Mouse (Mus musculus) kidney, adult 11 months (tissue): ENCODE results near the gene Nkx1-1.

Source experiments
- DNase-seq: peaks from one replicate; pipeline ENCODE4 v3.0.0; 2022

The Nkx1-1 gene

DNA sequence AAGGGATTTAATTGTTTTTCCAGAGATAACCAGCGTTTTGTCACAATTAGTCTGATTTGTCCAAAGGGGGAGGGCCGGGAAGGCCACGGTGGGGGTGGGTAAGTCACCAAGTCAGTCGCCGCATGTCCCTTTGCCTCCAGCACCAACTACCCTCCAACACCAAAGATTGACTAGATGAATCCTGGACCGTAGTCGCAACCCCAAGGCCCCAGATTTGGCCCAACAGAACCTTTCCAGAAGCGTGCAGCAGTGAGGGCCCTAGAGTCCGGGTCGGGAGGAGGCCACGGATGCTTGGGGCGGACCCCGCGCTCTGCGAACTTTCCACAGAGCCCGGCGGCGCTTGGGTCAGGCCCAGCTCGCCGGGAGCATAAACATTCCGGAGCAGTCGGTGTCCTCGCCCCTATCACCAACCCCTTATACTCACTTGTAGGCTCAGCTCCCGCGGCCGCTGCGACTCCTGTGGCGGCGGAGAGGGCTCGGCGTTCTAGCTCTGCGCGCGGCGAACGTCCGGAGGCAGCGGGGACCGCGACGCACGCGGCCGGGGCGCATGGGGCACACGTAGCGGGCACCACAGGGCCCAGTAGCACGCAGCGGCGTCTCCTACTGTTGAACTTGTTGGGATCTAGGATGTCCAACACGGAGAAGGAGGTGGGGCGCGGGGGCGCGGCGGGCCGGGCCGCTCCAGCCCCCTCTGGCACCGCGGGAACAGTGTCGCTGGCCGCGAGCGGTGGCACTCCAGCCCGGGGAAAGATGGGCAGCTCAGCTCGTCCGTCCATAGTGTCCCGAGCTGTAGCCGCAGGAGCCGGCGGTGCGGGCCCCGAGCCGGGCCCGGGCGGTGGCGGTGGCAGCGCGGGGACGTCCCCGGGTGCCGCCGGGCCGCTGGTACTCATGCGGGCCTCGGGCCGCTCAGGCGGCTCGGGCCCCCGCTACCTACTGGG lies at the start of gene Nkx1-1:
Nkx1-1 (minus strand) TSS at position 776 of the 938 bp plus-strand sequence.
- DNase-seq, result no peak

DNA sequence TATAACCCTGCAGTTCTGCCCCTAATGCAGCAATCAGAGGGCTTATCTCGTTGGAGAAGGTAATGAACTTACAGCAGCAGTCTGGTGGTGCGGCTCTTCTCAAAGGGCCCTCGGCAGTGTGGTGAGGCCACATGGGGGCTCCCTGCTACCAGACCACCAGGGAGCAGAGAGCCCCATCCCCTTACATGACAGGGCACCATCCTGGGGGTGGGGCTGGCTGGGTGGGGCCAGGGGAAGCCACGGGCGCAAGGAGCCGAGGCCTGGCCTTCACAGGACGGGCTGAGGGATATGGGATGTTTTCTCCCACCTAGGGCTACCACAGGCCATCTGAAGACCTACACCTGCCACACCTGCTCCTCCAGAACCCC lies 47.5 kb upstream of the Nkx1-1 start:
- no peak for DNase-seq

DNA sequence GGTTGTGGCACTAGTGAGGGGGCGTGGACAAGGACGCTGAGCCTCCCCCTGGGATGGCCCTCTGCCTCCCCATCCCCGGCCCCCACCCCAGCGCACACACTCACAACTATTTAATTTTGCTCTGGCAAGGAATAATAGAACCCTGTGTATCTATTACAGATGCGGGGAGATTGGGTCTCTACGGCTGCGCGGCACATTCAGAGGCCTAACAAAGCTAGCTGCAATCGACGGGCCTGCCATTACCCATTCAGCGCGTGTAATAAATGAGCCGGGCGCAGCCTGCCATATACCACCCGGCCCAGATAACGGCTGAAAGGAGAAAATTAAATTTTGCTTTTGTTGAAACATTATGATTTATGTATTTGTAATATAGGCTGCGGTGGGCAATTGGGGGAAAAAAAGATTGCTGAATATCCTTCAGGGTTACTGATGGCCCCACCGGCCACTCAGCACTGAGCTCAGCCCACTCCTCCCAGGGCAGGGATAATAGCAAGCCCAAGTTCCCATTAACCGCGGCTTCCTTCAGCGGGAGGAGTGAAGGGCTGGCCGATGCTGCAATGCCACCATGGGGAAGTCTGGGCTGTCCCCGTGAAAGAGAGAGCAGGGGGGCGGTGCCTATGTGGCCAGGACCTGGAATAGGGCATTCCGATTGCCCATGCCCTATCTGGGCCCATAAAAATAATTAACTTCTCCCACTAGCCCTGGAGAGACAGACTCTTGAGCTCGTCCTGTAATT lies 47.0 kb upstream of the Nkx1-1 start:
- DNase-seq, result no peak

DNA sequence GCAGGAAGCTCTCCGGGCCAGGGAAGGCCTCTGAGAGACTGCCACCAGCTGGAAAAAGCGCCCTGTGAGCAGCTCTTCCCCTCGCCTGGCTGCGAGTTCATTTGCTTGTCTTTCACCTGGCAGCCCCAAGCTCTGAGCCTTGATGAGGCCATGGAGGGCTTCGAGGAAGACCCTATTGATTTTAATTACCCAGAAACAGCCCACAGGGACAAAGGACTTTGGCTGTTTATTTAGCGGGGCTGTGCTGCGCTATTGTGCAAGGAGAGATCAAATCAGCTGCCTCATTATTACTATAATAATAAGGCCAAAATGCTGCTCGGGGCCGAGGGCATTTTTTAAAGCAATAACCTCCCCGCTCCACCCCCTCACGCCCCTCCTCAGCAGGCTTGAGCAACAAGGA lies 31.7 kb upstream of the Nkx1-1 start:
- no peak for DNase-seq

DNA sequence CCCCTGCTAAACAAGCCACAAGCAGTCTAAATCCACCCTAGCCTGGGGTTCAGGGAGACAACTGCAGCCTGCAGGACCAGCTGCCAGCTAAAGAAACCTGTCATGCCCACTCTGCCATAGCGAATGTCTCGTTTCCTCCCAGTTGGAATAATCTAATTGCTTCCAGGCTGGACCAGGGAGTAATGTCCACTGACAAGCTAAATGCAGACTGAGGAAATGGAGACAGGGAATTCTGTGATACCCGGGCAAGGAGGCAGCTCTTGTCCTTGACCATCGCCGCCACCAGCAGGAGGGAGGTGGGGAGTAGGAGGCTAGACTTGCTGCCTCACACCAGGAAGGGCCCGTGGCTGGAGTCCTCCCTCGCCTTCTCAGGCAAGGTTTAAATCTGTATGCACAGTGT lies 30.6 kb upstream of the Nkx1-1 start:
- DNase-seq, result no peak

DNA sequence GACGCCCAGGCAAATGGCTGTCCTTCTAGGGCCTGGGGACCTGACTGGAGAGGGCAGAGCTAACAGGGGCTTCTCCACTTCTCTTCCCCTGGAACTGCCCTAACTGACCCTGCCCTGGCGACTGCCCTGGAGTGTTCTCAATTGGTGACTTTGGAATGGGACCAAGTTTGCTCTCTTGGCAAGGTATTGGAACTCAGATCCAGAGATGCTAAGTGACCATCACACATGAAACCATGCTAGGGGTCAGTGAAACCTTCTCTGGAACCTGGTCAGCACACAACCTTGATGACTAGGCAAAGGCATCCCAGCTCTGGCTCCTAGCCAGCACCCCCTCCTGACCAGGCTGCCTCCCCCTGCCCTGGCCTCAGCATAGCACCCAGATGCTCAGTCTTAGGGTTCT lies 25.3 kb upstream of the Nkx1-1 start:
- no peak for DNase-seq

DNA sequence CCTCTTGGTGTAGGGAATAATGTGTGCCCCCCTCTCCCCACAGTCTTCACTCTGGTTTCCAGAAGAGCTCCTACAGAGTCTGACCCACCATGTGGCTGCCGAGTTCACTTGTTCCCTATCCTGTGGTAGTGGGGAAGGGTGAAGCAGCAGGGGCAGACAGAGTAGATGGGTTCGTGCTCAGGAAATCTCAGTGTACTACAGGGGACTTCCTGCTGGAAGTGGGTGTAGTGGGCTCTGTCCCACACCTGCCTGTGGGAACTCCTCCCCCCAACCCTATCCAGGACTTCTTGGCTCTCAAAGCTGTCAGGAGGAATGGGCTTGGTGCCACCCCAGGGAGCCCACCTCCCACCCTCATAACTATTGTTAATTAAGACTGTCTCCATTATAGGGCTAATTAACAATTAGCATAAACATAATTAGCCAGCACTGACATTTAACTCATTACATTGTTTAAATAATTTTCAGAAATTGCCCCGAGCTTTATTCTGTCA lies 24.4 kb upstream of the Nkx1-1 start:
- DNase-seq, result no peak

DNA sequence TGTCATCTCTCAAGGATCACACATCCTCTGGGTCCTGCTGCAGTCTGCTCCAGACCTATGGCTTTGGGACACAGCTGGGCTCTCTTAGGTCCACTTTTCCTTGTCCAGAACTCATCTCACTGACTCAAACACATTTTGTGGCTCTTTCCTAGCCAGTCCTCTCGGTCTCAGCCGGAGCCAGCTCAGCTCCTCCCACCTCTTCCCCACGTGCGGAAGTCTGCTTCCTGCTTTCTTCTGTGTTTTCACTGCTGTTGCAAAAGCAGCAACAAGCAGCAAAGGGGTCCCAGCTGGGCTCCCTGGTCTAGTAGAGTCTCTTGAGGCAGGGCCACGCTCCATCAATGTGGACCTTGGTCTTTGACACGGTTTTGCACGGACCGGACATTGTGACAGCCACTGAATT lies 22.0 kb upstream of the Nkx1-1 start:
- DNase-seq, result no peak

DNA sequence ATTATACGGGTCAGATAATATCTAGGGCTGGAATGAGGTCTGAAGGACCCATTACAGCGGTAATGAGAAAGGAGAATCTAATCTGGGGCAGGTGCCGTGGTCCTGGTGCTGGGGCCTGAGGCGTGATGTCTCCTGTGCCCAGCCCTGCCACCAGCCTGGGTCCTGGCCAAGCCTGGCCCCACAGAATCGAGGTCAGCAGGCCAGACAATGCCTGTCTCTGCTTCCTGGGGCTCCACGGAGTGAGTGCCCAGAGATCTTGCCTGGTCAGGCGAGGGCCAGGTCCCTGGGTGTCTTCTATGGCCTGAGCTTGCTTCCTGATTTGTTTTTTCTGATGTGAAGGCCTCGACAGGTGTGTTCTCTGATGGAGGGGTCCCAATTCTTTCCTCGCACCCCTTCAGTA lies 10.0 kb upstream of the Nkx1-1 start:
- no peak for DNase-seq

DNA sequence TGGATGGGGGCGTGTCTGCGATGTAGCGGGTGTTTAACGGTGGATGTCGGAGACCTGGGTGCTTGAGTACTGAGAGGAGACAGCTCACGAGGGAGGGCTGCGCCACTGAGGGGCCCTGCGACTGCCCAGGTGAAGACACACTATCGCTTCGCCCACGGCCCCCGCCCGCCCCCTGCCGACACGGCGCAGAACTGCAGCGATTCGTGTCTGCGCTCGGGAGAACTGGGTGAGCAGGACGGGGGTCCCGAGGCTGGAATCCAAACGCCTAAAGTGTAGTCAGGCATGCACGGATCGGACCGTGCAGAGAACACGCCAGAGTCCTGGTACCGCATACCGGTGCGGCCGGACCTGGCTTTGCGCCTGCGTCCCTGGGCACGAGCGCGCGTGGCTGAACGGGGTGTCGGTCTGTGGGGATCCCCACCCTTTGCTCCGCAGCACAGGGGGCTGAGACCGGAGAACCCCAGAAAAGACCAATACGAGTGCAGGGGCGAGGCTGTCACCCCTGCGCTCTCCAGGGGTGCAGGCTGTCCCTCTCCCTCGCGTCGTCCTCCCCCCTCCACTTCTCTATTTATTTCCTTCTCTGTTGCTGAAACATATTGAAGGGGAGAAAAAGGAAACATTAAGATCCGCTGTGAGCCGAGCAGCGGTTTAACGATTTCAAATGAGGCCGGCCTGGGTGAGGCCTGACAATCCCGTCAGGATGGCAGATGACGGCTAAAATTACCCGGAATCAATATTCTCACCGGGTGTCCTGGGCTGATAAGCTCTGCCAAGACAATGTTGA lies 9.3 kb upstream of the Nkx1-1 start:
- no peak for DNase-seq

DNA sequence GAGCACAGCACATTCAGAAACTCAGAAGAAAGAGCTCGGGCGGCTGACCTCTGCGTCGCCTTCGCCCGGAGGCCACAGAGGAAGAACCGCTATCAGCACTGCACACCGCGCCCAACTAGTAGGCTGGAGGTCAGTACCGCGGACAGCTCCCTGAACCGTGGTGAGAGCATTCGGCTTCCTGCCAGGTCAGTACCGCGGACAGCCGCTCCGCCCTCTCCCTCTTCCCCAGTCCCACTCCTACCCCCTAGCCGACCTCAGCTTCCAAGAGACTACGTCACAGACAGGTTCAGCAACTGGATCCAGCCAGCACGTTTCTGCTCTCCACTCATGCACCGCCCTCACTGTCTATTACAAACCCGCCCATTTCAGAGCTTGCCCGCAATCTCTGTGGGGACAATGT lies 4.4 kb upstream of the Nkx1-1 start:
- DNase-seq, result peak; percentile 80

DNA sequence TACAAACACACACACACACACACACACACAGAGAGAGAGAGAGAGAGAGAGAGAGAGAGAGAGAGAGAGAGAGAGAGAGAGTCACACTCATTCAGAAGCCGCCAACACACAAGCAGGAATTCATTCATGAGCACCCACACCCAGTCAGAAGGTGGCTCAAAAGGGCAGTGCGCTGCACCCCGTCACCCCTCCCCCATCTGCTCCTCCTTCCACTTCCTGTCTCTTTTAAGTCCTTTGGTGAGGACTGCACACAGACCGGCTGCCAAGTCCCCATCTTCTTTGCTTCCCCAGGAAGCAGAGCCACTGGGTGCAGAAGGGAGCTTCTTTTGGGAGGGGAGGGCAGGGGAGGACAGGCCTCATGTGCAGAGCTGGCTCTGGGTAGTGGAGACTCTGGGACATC lies 2.2 kb upstream of the Nkx1-1 start:
- no peak for DNase-seq

DNA sequence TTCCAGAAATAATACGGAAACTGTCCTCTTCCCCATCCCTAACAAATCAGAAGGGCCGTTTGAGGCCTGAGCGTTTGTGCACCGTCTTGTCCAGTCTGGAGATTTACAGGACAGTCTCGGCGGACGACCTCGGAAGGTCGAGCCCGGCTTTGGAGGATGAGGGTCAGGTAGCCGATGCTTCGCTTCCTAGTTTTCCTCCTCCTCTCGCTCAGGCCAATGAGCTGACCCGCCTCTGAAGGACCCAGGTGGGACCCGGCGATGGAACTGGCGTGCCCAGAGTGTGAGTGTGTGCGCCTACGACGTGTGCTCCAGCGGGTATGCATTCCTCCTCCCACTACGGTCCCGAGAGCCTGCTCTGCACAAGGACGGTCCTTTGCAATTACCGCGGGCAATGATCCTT lies 1.4 kb upstream of the Nkx1-1 start:
- no peak for DNase-seq

DNA sequence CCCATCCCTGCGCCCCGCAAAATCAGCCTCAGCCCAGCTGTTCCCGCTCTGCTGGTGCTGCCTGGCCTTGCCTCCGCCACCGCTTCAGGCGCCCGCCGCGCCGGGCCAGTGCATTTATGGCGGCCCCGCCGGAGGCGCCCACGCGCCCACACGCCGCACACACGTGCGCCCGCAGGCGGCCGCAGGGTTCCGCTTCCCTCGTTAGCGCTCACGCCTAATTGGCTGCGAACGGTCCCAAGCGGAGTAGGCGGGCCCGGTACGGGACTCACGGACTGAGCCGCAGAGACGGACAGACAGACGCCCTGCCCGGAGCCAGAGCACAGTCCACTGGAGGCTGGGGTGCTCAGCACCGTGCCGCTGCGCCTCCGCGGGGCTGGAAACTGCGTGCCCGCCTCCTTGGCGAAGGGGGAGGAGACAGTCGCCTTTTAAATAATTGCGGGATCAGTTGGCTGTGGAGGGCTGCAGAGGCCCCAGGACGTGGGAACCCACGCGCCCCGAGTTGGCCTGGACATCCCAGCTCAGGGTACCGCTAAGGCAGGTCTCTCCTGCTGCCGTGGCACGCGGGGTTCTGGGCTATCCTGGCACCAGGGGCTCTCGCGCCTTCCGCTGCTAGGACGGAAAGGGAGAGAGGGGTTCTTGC lies 485 bp upstream of the Nkx1-1 start:
- DNase-seq, result no peak

DNA sequence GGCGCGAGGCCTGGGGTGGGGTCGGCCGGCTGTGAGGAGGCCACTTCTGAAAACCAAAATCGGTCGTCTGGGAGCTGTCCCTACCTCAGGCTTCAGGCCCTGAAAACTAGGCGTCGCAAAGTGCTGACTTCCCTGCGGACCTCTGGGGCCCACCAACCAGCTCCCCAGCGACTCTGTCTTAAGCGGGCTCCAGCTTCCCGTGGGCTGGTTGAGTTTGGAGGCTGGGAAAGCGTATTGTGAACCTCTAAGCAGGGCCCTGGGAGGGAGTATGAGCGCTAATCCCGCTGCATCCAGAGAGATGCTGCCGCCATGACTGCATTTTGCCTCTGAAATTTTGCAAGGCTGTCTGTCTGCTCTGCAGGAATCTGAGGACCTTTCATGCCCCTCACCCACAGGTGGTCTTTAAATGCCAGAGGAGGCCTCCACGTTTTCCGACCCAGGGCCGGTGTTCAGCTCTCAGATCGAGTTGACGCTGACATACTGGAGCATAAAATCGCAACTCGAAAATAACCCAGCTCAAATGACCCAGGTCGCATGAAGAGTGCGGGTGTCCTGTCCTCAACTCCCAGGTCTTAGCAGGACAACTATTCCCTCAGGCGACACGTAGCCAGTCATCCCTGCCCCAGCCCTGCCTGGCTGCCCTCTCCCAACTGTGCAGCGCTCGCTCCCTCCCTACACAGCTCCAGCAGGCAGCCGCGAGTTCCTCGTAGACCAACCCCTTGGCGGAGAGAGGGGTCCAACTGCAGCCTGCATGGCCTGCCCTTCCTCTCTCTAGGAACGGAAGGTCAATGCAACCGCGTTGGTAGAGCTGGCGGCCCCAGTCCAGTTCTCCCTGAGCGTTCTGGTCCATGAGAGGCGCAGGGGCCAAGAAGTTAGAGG lies 1.5 kb downstream of the Nkx1-1 start:
- no peak for DNase-seq

DNA sequence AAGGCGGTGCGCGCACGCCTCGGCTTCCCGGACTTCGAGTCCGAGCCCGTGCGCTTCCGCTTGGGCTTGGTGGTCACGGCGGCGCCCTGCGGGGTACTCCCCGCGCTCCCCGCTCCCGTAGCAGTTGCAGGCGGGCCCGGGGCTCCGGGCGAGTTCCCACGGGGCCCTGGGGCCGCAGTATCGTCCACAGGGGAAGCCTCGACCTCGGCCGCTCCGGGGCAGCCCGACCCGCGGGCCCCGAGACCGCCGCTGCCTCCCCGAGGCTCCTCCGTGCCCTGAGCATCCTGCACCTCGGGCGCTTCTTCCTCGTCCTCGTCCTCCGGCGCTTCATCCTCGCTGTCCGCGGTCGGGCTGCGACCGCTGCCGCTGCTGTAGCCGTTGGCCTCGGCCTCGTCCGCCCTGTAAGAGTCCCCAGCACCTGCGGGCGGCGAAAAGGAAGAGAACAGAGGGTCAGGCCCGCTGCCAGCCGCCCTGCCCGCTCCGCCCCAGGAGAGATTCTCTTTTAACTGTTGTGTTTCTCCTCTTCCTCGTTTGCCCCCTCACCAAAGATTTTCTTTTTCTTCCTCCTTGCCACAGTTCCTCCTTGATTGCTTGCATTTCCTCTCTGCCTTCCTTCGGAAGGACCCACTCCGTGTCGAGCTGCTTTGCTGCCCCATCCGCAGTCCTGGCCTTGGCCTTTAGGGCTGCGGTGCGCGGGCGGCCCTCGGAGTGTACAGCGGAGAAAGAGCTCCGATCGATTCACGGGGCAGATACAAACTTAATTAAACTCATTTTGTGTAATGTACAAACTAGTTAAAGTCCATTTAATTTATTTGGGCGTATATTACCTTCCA lies 2.4 kb downstream of the Nkx1-1 start:
- no peak for DNase-seq

DNA sequence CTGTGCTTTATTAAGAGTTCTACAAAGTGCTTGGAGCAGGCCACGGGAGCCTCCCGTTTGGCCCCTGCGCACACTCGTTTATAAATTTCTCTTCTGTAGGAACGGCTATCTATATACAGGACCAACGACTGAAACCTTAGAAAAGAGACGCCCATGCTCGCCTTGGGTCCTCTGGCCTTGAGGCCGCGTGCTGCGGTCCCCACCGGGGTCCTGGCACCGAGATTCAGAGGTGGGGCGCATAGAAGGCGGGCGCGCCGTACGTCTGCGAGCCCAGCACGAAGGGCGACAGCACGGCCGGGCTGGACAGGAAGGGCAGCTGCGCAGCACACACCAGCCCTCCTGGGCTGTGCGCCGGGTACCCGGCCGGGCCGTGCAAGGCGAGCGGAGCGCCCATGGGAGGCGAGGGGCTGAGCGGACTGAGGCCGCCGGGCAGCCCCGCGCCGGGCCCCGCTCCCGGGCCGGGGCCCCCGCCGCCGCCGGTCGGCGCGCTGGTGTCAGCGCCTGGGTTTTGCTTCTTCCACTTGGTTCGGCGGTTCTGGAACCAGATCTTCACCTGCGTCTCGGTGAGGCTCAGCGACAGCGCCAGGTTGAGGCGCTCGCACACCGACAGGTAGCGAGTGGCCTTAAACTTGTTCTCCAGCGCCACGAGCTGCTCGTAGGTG lies 3.1 kb downstream of the Nkx1-1 start:
- DNase-seq, result no peak

DNA sequence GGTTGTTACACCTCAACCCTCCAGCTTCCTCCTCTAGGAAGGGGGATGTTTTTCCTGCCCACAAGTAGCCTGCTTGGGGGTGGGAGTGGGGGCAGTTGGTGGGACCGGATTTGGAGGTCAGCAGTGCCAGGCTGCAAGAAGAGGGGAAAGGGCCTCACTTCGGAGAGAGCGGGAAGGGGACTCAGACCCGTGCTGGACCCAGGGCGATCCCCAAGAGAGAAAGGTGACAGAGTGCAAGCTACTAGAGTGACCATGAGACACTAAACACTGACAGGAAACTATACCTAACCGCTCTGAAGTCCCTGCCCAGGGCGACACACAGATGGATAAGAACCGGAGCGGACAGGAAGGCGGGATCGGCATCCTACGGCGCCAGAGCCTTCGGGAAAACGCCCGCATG lies 3.7 kb downstream of the Nkx1-1 start:
- no peak for DNase-seq

DNA sequence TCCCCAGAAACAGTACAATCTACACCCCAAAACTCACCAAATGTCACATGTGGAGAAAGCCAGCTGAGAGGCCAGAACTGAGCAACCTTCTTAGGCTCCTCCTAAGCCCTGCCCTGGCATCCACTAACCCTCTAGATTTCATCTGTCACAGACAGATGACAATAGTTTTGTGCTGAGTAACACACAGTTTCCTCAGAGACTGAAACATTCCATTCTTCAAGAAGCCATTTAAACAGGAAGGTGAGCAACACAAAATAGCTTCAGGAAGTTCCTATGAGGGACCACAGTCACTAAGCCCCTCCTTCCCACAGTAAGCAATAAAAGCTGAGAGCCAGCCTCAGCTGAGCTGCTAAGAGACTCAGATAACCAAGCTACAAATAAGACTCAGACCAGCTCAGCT lies 6.3 kb downstream of the Nkx1-1 start:
- no peak for DNase-seq

DNA sequence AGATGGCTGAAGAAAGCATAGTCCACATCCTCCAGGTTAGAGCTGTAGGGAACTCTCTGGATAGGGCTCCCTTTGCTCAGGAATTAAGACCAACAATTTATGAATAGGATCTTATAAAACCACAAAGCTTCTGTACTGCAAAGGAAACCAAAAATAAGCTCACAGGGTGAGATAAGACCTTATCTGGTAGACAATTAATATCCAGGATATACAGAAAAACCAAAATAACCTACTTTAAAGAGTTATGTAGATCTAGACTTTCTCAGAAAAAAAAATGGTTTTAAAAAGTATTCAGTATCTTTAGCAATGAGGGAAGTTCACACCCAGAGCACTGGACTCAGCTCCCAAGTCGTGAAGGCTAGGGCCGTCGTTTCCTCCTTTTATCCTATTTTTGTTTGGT lies 13.5 kb downstream of the Nkx1-1 start:
- DNase-seq, result no peak
